Mouse (Mus musculus): ENCODE results near the gene Pdxp.

The Pdxp gene

GRCm38 (mm10) chr15:78930801-78931426, 17.2 kb downstream of the Pdxp start:
- TF ChIP-seq GATA4 (IDR thresholded peaks at IDR 0.05; ENCODE audit: insufficient replicate concordance, low read length), result no peak

DNA sequence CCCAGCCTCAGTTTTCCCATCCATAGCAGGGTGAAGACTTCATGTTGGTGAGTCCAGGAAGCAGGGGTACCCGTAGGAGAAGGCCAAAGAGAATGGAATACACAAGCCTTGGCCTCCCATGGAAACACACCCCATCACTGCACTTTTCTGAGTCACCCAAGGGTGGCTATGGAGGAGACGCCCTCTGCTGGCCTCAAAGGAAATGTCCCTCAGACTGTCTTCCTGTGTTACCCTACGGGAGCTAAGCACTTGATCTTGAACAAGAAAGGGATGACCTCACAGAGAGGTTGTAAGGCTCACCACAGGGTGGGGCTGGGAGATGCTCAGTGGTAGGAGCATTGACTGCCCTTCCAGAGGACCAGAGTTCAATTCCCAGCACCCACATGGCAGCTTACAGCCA, 17.9 kb downstream of the Pdxp start:
- TF ChIP-seq GATA4 (IDR thresholded peaks at IDR 0.05; ENCODE audit: insufficient replicate concordance, low read length), result no peak

- TF ChIP-seq GATA4 (IDR thresholded peaks at IDR 0.05; ENCODE audit: insufficient replicate concordance, low read length), result 0 out of 2 replicates have a peak, but pooled peaks have one; percentile 3
Observed at GRCm38 (mm10) chr15:78934784-78935320, 21.1 kb downstream of the Pdxp start, which contains the start of gene Nol12. Gene Nol12, plus strand, starts transcription at chr15:78934933.

DNA sequence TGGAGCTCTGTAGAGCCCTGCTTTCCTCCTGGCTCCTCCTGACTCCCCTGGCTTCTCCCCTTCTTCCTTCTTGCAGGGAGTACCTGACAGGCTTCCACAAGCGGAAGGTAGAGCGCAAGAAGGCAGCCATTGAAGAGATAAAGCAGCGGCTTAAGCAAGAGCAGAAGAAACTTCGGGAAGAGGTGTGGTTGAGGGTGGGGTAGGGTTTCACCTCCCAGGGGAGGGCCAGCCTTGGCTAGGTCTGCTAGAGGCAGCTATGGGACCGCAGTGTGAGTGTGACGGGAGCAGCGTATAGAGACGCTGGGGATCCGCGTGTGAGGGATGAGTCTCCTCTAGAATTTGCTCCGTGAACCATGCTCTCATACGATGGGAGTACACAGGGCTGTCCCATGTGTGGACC, 22.7 kb downstream of the Pdxp start:
- TF ChIP-seq GATA4 (IDR thresholded peaks at IDR 0.05; ENCODE audit: insufficient replicate concordance, low read length), result no peak

- no peak for TF ChIP-seq GATA4 (IDR thresholded peaks at IDR 0.05; ENCODE audit: insufficient replicate concordance, low read length)
Observed at GRCm38 (mm10) chr15:78937311-78937710, 23.6 kb downstream of the Pdxp start.

GRCm38 (mm10) chr15:78937963-78938362, 24.2 kb downstream of the Pdxp start:
- TF ChIP-seq GATA4 (IDR thresholded peaks at IDR 0.05; ENCODE audit: insufficient replicate concordance, low read length), result no peak

- TF ChIP-seq GATA4 (IDR thresholded peaks at IDR 0.05; ENCODE audit: insufficient replicate concordance, low read length), result no peak
Observed at GRCm38 (mm10) chr15:78940325-78940724, 26.6 kb downstream of the Pdxp start.

GRCm38 (mm10) chr15:78942663-78943062, 28.9 kb downstream of the Pdxp start:
- no peak for TF ChIP-seq GATA4 (IDR thresholded peaks at IDR 0.05; ENCODE audit: insufficient replicate concordance, low read length)

DNA sequence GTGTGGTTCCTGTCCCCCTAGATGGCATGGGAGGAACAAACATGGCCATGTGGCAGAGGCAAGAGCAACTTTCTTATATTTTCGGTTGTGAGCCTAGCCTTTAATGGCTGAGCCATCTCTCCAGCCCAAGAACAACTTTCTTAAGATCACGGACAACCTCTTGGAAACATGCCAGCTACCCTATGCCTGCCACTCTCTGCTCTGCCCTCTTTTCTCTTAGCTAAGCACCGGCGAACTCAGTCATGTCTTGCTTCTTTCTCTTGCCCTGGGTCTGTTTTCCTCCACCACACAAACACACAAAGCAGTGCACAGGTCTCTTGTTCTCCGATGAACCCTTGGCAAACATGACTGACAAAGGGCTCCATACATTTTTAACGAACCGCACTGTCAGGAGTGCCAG, 32.5 kb downstream of the Pdxp start:
- no peak for TF ChIP-seq GATA4 (IDR thresholded peaks at IDR 0.05; ENCODE audit: insufficient replicate concordance, low read length)

- no peak for TF ChIP-seq GATA4 (IDR thresholded peaks at IDR 0.05; ENCODE audit: insufficient replicate concordance, low read length)
Observed at GRCm38 (mm10) chr15:78947657-78948056, 33.9 kb downstream of the Pdxp start, which contains the start of gene Triobp. Gene Triobp, plus strand, starts transcription at chr15:78947724.

DNA sequence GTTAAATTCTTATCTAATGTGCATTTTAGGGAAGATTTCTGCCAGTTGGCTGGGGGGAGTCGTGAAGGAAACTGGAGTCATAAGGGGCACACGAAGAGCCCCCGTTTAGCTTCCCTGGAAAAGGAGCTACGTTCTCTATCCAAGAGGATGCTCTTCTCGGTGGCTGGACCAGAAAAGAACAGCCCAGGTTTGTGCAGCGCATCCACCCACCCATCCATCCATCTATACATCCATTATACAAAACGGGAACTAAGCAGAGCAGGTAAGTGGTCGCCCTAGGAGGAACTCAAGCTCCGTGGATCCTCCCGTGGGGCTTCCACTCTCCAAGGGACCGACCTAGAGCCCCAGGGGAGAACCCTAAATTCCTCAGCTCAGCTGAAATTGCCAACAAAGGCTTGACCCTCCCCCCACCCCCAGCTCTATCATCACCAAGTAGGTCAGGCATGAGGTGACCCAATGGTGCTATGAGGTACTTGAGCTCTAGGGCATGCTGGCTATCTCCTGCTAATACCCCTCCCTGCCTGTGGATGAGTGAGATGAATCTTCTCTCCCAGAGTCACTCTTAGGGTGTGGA, 34.5 kb downstream of the Pdxp start:
- TF ChIP-seq GATA4 (IDR thresholded peaks at IDR 0.05; ENCODE audit: insufficient replicate concordance, low read length), result no peak

- no peak for TF ChIP-seq GATA4 (IDR thresholded peaks at IDR 0.05; ENCODE audit: insufficient replicate concordance, low read length)
Observed at GRCm38 (mm10) chr15:78948883-78949282, 35.2 kb downstream of the Pdxp start.

DNA sequence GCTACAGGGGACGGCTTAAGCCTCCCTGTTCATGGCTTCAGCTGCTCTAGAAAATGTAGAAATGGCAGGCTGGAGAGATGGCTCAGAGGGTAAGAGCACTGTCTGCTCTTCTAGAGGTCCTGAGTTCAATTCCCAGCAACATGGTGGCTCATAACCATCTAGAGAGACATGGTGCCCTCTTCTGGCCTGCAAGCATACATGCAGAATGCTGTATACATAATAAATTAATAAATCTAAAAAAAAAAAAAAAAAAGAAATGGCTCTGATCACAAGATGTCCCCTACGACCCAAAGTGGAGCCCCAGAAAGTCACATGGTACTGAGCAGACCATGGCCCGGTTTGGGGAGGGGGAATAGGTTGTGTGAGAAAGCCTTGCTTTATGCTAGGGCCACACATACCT, 41.9 kb downstream of the Pdxp start:
- TF ChIP-seq GATA4 (IDR thresholded peaks at IDR 0.05; ENCODE audit: insufficient replicate concordance, low read length), result no peak

DNA sequence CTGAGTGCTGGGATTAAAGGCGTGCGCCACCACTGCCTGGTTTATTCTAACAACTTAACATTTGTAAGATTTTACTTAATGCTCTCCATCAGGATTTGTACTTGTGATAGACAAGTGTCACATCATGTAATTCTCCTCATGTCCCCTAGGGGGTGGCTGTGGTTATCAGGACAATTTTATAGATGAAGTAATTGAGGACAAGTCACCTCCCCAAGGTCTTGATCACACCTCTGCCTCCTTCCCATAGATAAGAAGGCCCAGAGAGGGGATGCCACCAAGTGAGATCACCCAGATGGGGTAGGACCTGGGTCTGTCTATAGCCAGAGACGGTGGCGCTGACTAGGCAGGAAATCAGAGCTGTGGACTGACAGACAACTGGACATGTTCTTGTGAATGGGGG, 42.6 kb downstream of the Pdxp start:
- no peak for TF ChIP-seq GATA4 (IDR thresholded peaks at IDR 0.05; ENCODE audit: insufficient replicate concordance, low read length)

DNA sequence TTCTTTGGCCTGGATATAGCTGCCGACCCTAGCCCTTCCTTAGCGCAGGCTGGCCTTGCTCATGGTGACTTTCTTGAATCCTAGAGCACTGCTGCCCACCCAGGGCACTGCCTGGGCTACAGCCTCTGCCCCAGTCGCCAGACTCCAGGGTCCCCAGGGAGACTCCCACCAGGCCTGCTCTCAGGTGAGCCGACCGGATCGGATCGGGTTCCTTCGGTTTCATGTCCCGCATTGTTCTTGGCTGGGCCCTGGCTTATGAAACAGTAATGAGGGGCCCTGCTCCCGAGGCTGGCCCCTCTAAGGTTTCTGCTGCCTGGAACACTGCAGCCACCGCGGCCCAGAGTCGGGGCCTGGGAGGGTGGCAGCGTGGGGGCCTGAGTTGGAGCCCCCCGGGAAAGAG, 43.3 kb downstream of the Pdxp start:
- TF ChIP-seq GATA4 (IDR thresholded peaks at IDR 0.05; ENCODE audit: insufficient replicate concordance, low read length), result no peak

GRCm38 (mm10) chr15:78959537-78959936, 45.8 kb downstream of the Pdxp start:
- TF ChIP-seq GATA4 (IDR thresholded peaks at IDR 0.05; ENCODE audit: insufficient replicate concordance, low read length), result no peak

- no peak for TF ChIP-seq GATA4 (IDR thresholded peaks at IDR 0.05; ENCODE audit: insufficient replicate concordance, low read length)
Observed at GRCm38 (mm10) chr15:78960088-78960487, 46.4 kb downstream of the Pdxp start.
